Mouse (Mus musculus) left cerebral cortex, adult 11 months (tissue): ENCODE results near the gene Sertad4.

ENCODE experiments used
- DNase-seq: peaks from one replicate; pipeline ENCODE4 v3.0.0; 2022; ENCODE audit warnings: low spot score

Sertad4 gene

GRCm38 (mm10) chr1:192851640-192852039 lies 3.9 kb downstream of the Sertad4 start:
- no peak for DNase-seq

DNA sequence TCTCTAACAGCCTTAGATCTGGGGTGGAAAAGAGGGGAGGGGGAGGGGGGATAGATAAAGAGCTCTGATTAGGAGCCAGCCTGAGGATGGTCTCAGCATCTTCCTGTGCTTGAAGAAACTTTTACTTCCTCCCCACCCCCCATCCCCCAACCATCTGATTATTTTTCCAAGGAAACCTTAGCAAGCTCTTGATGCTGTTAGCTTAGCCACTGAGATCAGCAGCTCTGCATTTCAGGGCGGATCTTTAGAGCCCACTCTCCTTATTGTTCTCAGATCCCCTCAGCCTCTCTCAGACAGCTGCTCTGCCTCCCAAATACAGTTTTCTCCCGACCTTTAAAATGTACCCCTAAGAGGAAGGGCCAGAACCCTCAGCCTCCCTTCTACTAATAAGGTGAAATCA lies 4.4 kb downstream of the Sertad4 start:
- no peak for DNase-seq

GRCm38 (mm10) chr1:192849616-192850015 lies 5.9 kb downstream of the Sertad4 start:
- no peak for DNase-seq

DNA sequence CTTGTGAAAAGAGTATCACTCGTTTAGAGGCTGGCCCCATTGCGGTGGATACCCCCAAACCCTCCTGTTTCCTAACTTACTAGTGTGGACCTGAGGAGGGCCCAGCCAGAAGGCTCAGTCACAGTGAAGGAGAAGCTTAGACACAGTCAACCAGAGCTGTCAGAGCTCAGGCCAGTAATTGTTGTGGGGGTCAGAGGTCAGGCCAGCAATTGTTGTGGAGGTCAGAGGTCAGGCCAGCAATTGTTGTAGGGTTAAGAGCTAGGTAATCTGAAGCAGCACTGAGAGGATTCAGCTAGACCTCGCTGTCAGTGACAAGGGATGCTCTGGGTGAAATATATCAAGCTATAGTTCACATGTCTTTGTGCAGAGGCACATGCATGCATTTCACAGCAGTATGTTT lies 8.3 kb downstream of the Sertad4 start:
- DNase-seq, result no peak

GRCm38 (mm10) chr1:192841094-192841813 lies 14.3 kb downstream of the Sertad4 start:
- no peak for DNase-seq

DNA sequence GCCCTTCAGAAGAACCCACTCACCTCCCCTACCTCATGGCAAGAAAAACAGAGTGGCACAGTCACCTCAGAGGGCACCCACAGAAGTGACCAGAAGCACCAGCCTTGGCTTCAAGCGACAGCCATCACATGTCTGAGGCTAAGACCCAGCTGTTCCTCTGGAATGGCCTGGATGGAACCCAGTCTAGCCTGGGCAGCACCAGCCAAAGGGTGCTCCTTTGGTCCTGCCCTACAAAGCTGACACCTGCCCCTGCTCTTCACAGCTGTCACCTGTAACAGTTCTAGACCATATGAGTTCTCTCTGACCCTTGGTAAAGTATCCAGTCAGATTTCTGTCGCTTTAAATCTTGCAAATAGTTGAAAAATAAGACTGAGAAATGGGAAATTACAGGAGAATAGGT lies 14.9 kb downstream of the Sertad4 start:
- no peak for DNase-seq

DNA sequence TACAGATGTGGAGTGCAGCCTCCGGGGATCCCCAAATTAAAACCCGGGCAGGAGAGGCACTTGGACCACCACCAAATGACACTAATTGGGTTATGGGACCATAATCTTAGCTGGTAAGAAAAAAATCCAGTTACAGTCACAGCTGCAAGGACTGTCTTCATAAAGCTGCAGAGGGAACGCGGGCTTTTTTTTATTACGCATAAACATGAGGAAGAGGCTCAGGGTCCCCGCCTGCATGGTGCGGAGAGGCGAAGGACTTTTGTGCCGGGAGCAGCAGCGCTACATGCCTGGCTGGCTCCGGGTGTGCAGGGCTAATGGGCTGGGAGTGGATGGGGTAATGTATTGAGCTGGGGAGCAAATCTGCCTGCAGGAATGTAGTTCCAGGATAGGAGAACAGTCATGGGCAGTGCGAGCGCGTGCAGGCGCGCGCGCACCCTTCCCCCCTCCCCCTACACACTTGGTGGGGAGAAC lies 20.3 kb downstream of the Sertad4 start:
- DNase-seq, result no peak

- peak; percentile 63 for DNase-seq
These were observed 21.0 kb downstream of the Sertad4 start for GRCm38 (mm10) chr1:192834361-192835210.

- DNase-seq, result no peak
These were observed 22.0 kb downstream of the Sertad4 start for GRCm38 (mm10) chr1:192833586-192833985.

DNA sequence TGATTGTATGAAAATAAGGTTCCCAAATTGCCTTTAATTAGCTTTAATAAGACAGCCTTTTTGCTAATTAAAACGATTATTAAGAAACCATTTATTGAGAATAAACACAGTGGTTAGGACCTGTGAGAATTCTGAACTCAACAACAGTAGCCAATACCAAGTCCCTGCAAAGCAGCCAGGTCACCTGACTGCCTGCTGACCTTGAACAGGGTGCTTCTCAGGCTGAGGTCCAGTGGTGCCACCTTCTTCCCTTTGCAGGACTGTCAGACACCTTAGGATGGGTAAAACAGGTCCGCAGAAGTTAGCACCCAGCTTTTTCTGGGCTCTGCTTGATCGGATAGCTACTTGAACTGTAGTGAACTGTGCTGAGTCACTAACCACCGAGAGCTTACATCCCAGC lies 22.5 kb downstream of the Sertad4 start:
- no peak for DNase-seq

DNA sequence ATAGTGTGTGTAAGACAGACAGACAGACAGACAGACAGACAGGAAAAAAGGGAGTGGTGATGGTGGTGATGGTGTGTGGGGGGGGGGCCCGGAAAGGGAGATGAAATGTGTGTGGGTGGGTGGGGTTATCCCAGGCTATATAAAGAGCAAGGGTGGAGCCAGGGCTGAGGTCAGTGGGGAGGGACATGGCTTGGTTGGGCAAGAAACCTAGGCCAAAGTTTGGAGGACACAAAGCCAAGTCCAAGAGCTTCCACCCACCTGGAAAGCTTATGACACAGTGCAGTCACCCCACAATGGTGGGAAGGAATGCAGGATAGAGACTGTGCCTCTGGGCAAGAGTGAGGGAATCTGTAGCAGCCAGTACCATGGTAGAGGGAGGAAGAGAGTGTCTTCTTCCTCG lies 23.2 kb downstream of the Sertad4 start:
- DNase-seq, result no peak

- no peak for DNase-seq
These were observed 25.1 kb downstream of the Sertad4 start for GRCm38 (mm10) chr1:192830444-192830843.

DNA sequence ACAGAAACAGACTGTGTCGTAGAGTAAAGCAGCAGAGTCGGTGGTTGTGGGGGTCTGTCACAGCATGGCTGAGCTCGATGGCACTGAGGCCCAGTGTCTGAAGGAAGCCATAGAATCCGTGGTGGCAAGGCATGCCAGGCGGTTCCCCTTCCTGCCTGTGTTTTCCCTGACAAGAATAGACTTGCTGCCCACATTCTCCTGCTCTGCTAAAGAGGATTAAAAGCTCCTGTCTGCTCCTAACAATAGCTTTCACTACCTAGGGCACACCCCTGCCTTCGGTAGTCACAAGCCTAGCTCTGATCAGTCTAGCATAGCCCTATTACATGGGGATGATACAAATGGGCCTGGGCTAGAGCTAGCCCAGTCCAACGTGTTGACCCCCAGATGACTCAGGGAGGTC lies 26.6 kb downstream of the Sertad4 start:
- no peak for DNase-seq

DNA sequence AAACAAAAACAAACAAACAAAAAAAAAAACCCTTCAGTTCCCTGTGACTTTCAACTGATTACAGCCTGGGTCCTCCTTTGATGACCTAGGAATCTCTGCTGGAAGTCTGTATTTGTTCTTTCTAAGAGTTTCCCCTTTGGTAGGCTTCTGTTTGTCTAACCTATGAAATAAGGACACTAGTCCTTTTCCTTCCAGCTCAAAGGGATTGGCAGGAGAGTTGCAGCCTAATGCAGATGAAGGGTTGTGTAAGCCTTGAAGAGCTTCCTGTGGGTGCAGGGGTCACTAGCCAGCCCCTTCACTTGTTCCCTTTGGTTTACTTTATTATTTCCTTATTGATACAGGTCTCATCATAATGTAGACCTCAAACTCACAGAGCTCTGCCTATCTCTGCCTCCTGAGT lies 27.6 kb downstream of the Sertad4 start:
- DNase-seq, result no peak

GRCm38 (mm10) chr1:192825746-192826145 lies 29.8 kb downstream of the Sertad4 start:
- no peak for DNase-seq

DNA sequence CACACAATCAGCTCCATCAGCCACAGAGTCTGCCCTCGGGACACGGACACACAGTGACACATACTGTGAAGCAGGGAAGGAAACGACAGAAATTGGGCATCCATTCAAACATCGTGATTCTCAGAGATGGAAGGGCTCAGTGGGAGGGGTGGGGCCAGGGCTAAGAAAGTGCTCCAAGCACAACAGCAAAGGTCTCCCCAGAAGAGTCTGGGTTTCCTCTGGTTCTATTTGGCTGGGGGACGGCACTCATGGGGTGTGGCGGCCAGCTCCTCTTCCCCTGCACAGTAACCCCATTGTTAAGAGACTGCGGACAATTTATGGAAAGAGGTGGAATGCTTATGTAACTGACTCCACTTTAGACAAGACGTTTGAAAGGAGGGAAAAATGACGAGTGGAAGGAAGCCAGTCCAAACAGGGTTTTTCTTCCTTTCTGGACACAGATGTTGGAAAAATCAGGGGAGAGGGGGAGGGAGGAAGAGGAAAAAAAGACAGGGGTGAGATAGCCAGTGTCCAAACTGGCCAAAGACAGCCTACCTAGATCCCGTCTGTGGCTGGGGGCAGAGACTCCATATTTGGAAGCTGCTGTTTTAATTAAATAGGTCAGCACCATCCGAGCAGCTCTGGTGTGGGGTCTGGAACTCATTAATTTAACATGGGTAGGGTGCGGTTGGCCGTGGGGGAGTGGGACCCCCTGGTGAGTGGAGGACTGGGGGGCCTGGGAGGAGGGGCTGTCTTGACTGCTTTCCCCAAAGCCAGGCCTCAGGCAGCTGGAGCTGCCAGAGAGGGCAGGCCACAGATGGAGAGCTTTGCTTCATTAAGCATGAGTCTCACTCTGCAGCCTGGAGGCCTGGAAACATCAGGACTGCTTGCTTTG lies 32.7 kb downstream of the Sertad4 start:
- no peak for DNase-seq

- no peak for DNase-seq
These were observed 33.3 kb downstream of the Sertad4 start for GRCm38 (mm10) chr1:192822309-192822651.

DNA sequence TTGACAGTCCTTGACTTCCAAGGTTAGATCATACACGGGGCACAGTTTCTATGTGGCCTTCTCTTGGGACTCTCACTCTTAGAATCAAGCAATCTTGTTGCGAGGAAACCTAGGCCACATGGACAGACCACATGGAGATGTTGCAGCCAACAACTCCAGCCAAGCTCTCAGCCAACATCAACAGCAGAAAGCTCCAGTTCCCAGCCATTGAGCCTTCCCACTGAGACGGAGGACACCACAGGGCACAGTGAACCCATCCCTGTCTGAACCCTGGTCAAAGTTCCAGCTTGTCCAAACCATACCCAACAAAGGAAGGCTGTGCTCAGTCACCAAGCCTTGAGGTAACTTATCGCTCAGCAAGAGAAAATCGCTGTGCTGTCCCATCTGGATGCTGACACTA lies 37.2 kb downstream of the Sertad4 start:
- no peak for DNase-seq

DNA sequence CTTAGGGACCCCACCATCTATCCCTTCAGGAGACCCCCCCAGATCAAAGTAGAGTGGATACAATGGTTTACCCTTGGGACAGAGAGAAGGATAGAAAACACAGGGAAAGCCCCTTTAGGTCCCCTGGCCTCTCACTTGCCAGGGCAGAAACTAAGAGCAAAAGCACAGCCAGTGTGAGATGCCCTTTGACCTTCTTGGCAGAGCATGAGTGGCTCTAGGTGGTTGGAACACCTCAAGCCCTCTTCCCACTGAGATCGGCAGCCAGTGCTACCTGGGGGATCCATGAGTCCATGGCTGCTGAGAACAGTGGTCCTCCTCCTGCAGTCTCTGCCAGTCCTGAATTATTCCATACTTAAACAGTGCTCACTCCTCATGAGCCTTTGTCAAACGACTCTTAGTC lies 39.8 kb downstream of the Sertad4 start:
- DNase-seq, result no peak

DNA sequence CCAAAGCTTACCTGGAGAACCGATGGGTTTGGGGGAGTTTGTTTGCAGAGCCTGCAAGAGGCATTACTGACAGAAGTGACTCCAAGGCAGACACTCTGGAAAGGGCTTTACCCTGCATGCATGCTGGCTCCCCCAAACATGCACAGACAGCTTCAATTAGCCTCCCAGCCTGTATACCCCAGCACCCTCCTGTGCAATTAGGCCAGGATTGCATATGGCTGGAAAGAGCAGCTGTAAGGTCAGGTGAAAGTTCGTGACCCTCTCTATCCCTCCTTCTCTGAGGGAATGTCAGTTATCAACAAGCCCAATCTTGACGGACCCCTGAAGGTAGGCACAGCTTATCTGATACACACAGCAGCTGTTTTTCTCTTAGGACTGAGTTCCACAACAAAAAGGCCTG lies 40.9 kb downstream of the Sertad4 start:
- no peak for DNase-seq

GRCm38 (mm10) chr1:192812758-192813157 lies 42.8 kb downstream of the Sertad4 start:
- DNase-seq, result no peak

DNA sequence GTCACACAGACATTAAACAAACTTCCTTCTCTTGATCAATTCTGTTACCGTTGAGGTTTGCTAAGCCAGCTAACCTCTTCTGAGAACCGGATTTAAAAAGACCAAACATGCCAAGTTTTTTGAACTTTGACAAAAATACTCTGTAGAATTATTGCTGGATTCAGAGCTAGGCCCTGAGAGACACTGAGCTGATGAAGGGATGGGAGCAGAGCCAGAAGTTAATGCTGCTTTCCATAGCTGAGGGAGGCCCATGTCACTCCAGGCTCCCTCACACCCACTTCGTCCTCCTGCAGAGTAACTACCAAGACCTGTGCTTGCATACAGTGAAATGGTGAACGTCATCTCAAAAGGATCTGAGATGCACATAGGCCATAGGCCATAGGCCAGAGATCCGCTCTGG lies 43.3 kb downstream of the Sertad4 start:
- no peak for DNase-seq
